Mouse (Mus musculus) hindbrain, embryonic 12.5 days (tissue): ENCODE data around the gene Rab4a. TPM values are rescaled to one million over a fixed set of nuclear protein-coding genes. Genes with fewer than 3 reads are reported as not detected.

Experiments
- ATAC-seq: fragments of 200-750 bp; cut with Nextera tagmentation; 2 replicates; pipeline ENCODE4 v1.8.0; 2017; ENCODE audit warnings: moderate TSS enrichment; ENCODE audit not compliant: low FRiP score
- H3K27ac ChIP-seq: fragments of 300-500 bp; sonication (generic); 2 replicates; pipeline ENCODE4 v1.5.1; 2016; ENCODE audit warnings: mild to moderate bottlenecking
- H3K27me3 ChIP-seq: fragments of 300-500 bp; sonication (generic); 2 replicates; pipeline ENCODE4 v1.6.1; 2016; ENCODE audit warnings: mild to moderate bottlenecking
- H3K36me3 ChIP-seq: fragments of 300-500 bp; sonication (generic); 2 replicates; pipeline ENCODE4 v1.6.1; 2016; ENCODE audit warnings: mild to moderate bottlenecking
- H3K4me1 ChIP-seq: fragments of 300-500 bp; sonication (generic); 2 replicates; pipeline ENCODE4 v1.6.1; 2016
- H3K4me2 ChIP-seq: fragments of 300-500 bp; sonication (generic); replicated peaks from 2 replicates; pipeline ENCODE4 v1.6.1; 2016; ENCODE audit warnings: mild to moderate bottlenecking
- H3K4me3 ChIP-seq: fragments of 300-500 bp; sonication (generic); 2 replicates; pipeline ENCODE4 v1.5.1; 2016; ENCODE audit warnings: mild to moderate bottlenecking
- H3K9ac ChIP-seq: fragments of 300-500 bp; sonication (generic); 2 replicates; pipeline ENCODE4 v1.6.1; 2016; ENCODE audit warnings: mild to moderate bottlenecking, moderate library complexity
- H3K9me3 ChIP-seq: fragments of 300-500 bp; sonication (generic); replicated peaks from 2 replicates; pipeline ENCODE4 v1.6.1; 2016; ENCODE audit warnings: mild to moderate bottlenecking
- WGBS: fragments of 180-500 bp; shearing (Covaris S2); methylation state at CpG from one replicate; pipeline ENCODE4 v1.1.7; 2016; 5-methylcytosine and 5-hydroxymethylcytosine counted together
- polyA plus RNA-seq: library from polyadenylated mRNA; unstranded; fragments of >200 nt; fragmentation: Nextera tagmentation; extraction: Ambion mirVana; gene quantifications from 2 replicates; pipeline ENCODE4 v1.2.1, GENCODE M21; 2016

Rab4a gene
- polyA plus RNA-seq, 1 experiment from 2014 or later: 61.0 TPM

- ATAC-seq: peak; percentile 88
- H3K27me3 ChIP-seq: 0 out of 2 replicates have a peak, but pooled peaks cover 4% of the 10 kb centered on the region
- H3K36me3 ChIP-seq: no peaks in the 10 kb centered on the region
- H3K4me3 ChIP-seq: no peak overlapping the region
- 29% methylated on average over 16 of the region's 16 CpGs for WGBS
- H3K9ac ChIP-seq: 0 out of 2 replicates have a peak overlapping the region, but pooled peaks have one; percentile 4
- H3K9me3 ChIP-seq: no peaks in the 10 kb centered on the region
- H3K4me2 ChIP-seq: no peak overlapping the region
- peaks cover 18% of the 10 kb centered on the region for H3K4me1 ChIP-seq
- peak overlapping the region; percentile 70 for H3K27ac ChIP-seq
These were observed 14.5 kb upstream of the Rab4a start for GRCm38 (mm10) chr8:123791101-123791844.

DNA sequence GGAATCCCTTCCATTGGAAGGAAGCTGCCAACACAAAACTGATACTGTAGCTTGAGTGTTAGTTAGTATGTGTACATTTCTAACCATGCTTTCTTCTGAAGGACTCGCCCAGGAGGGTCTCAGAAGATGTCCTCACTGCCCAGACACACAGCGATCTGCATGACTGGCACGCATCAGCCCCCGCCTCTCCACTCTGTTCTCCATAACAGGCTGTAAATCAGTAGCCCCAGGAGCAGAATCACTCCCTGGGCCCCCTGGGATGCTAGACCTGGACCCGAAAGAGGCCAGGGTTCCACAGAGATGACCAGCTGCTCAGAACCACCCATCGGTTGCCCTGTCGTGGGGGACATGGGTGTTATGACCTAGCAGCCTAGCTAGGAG lies 13.9 kb upstream of the Rab4a start:
- H3K27ac ChIP-seq: peak overlapping the region; percentile 70
- H3K4me3 ChIP-seq: no peak overlapping the region
- ATAC-seq: no peak

GRCm38 (mm10) chr8:123793900-123794299 lies 11.9 kb upstream of the Rab4a start:
- Histone ChIP-seq H3K4me2 (no peak overlapping the region), H3K27me3 (0 out of 2 replicates have a peak, but pooled peaks cover 4% of the 10 kb centered on the region), H3K9me3 (no peaks in the 10 kb centered on the region), H3K4me1 (peaks cover 18% of the 10 kb centered on the region), H3K27ac (no peak overlapping the region), H3K4me3 (no peak overlapping the region), H3K9ac (no peak overlapping the region), H3K36me3 (no peaks in the 10 kb centered on the region)
- WGBS: 58% methylated on average over 10 of the region's 10 CpGs
- ATAC-seq: no peak

More for the DNA sequence above, 13.9 kb upstream of the Rab4a start:
- 62% methylated on average over 7 of the region's 7 CpGs for WGBS
- Histone ChIP-seq H3K27me3 (0 out of 2 replicates have a peak, but pooled peaks cover 4% of the 10 kb centered on the region), H3K4me1 (peaks cover 18% of the 10 kb centered on the region), H3K36me3 (no peaks in the 10 kb centered on the region), H3K4me2 (no peak overlapping the region), H3K9me3 (no peaks in the 10 kb centered on the region), H3K9ac (0 out of 2 replicates have a peak overlapping the region, but pooled peaks have one; percentile 5)

GRCm38 (mm10) chr8:123794766-123795165 lies 11.0 kb upstream of the Rab4a start:
- H3K27me3 ChIP-seq: no peaks in the 10 kb centered on the region
- no peak overlapping the region for H3K27ac ChIP-seq
- peaks cover 18% of the 10 kb centered on the region for H3K4me1 ChIP-seq
- H3K4me3 ChIP-seq: no peak overlapping the region
- H3K4me2 ChIP-seq: no peak overlapping the region
- no peak for ATAC-seq
- no peaks in the 10 kb centered on the region for H3K9me3 ChIP-seq
- peak overlapping the region; percentile 24; the same call in 1 of the 2 replicates for H3K9ac ChIP-seq
- H3K36me3 ChIP-seq: no peaks in the 10 kb centered on the region
- 82% methylated on average over 4 of the region's 4 CpGs for WGBS

- no peak for ATAC-seq
- no peak overlapping the region for H3K4me3 ChIP-seq
- peaks cover 6% of the 10 kb centered on the region for H3K4me1 ChIP-seq
These were observed 9.0 kb upstream of the Rab4a start for GRCm38 (mm10) chr8:123796758-123797157.

GRCm38 (mm10) chr8:123797928-123798327 lies 7.9 kb upstream of the Rab4a start:
- Histone ChIP-seq H3K4me2 (no peak overlapping the region), H3K4me1 (no peaks in the 10 kb centered on the region), H3K36me3 (no peaks in the 10 kb centered on the region), H3K4me3 (no peak overlapping the region), H3K27ac (no peak overlapping the region), H3K9me3 (no peaks in the 10 kb centered on the region), H3K27me3 (no peaks in the 10 kb centered on the region), H3K9ac (no peak overlapping the region)
- 94% methylated on average over 15 of the region's 15 CpGs for WGBS
- no peak for ATAC-seq

More at GRCm38 (mm10) chr8:123796758-123797157, 9.0 kb upstream of the Rab4a start:
- Histone ChIP-seq H3K36me3 (no peaks in the 10 kb centered on the region), H3K9ac (no peak overlapping the region), H3K9me3 (no peaks in the 10 kb centered on the region), H3K4me2 (no peak overlapping the region), H3K27me3 (no peaks in the 10 kb centered on the region), H3K27ac (no peak overlapping the region)
- WGBS: 54% methylated on average over 4 of the region's 4 CpGs

DNA sequence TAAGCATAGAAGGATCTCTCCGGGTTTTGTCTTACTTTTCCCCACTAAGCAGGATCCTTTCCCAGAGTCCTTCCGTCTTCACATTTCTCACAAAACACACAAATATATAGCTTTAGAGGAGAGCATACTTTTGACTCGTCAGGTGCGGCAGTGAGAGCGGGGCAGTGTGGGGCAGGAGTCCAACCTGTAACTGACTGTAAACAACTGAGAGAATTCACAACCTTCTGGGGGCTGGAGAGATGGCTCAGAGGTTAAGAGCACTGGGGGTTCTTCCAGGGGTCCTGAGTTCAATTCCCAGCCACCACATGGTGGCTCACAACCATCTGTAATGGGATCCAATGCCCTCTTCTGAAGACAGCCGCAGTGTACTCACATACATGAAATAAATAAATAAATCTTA lies 6.4 kb upstream of the Rab4a start:
- Histone ChIP-seq H3K9ac (no peak overlapping the region), H3K9me3 (no peaks in the 10 kb centered on the region), H3K27me3 (no peaks in the 10 kb centered on the region), H3K4me3 (no peak overlapping the region), H3K4me1 (no peaks in the 10 kb centered on the region), H3K36me3 (no peaks in the 10 kb centered on the region), H3K27ac (no peak overlapping the region), H3K4me2 (no peak overlapping the region)
- 79% methylated on average over 6 of the region's 6 CpGs for WGBS
- ATAC-seq: no peak

GRCm38 (mm10) chr8:123799885-123800284 lies 5.9 kb upstream of the Rab4a start:
- Histone ChIP-seq H3K4me1 (no peaks in the 10 kb centered on the region), H3K4me2 (no peak overlapping the region), H3K4me3 (no peak overlapping the region), H3K9me3 (no peaks in the 10 kb centered on the region), H3K27ac (no peak overlapping the region), H3K27me3 (no peaks in the 10 kb centered on the region), H3K9ac (no peak overlapping the region), H3K36me3 (no peaks in the 10 kb centered on the region)
- 47% methylated on average over 3 of the region's 3 CpGs for WGBS
- ATAC-seq: no peak

DNA sequence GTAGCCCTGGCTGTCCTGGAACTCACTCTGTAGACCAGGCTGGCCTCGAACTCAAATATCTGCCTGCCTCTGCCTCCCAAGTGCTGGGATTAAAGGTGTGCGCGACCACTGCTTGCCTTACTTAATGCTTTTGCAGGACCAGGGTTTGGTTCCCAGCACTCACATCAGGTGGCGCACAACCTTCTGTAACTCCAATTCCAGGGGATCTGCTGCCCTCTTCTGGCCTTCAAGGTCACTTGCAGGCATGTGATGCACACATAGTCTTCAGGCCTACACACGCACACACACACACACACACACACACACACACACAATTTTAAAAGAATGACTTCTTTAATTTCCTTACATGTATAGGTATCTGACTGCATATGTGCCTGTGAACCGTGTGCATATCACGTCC lies 4.9 kb upstream of the Rab4a start:
- no peak overlapping the region for H3K4me3 ChIP-seq
- H3K9me3 ChIP-seq: no peaks in the 10 kb centered on the region
- ATAC-seq: no peak
- H3K9ac ChIP-seq: no peak overlapping the region
- H3K4me1 ChIP-seq: peaks cover 6% of the 10 kb centered on the region
- no peaks in the 10 kb centered on the region for H3K36me3 ChIP-seq
- no peak overlapping the region for H3K4me2 ChIP-seq
- no peaks in the 10 kb centered on the region for H3K27me3 ChIP-seq
- whole genome bisulfite sequencing: 93% methylated on average over 7 of the region's 7 CpGs
- H3K27ac ChIP-seq: no peak overlapping the region

DNA sequence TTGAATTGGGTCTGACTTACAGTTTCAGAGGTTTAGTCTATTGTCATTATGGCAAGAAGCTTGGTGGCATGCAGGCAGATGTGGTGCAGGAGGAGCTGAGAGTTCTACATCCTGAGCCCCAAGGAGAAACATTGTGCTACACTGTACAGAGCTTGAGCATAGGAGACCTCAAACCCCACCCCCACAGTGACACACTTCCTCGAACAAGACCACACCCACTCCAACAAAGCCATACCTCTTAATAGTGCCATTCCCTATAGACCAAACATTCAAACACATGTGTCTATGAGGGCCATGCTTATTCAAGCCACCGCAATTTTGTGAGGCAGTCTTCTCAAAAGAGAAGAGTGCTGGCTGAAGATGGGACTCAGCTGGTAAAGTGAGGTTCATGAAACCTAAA lies 4.2 kb upstream of the Rab4a start:
- H3K36me3 ChIP-seq: no peaks in the 10 kb centered on the region
- H3K4me3 ChIP-seq: no peak overlapping the region
- no peak overlapping the region for H3K27ac ChIP-seq
- 79% methylated on average over 2 of the region's 2 CpGs for WGBS
- H3K9ac ChIP-seq: no peak overlapping the region
- H3K27me3 ChIP-seq: no peaks in the 10 kb centered on the region
- no peak for ATAC-seq
- no peaks in the 10 kb centered on the region for H3K9me3 ChIP-seq
- H3K4me1 ChIP-seq: peaks cover 8% of the 10 kb centered on the region
- no peak overlapping the region for H3K4me2 ChIP-seq

- Histone ChIP-seq H3K9ac (no peak overlapping the region), H3K4me3 (no peak overlapping the region), H3K36me3 (no peaks in the 10 kb centered on the region), H3K27me3 (no peaks in the 10 kb centered on the region), H3K27ac (no peak overlapping the region), H3K9me3 (no peaks in the 10 kb centered on the region), H3K4me2 (no peak overlapping the region), H3K4me1 (peaks cover 23% of the 10 kb centered on the region)
- ATAC-seq: no peak
- WGBS: 82% methylated on average over 1 of the region's 1 CpGs
These were observed 2.1 kb upstream of the Rab4a start for GRCm38 (mm10) chr8:123803639-123804038.

- H3K9ac ChIP-seq: no peak overlapping the region
- H3K27me3 ChIP-seq: no peaks in the 10 kb centered on the region
- H3K4me2 ChIP-seq: no peak overlapping the region
- WGBS: 87% methylated on average over 7 of the region's 7 CpGs
- peaks cover 25% of the 10 kb centered on the region for H3K4me1 ChIP-seq
- H3K9me3 ChIP-seq: no peaks in the 10 kb centered on the region
- H3K36me3 ChIP-seq: no peaks in the 10 kb centered on the region
- H3K27ac ChIP-seq: no peak overlapping the region
- no peak for ATAC-seq
- no peak overlapping the region for H3K4me3 ChIP-seq
These were observed 1.2 kb upstream of the Rab4a start for GRCm38 (mm10) chr8:123804586-123804985.

DNA sequence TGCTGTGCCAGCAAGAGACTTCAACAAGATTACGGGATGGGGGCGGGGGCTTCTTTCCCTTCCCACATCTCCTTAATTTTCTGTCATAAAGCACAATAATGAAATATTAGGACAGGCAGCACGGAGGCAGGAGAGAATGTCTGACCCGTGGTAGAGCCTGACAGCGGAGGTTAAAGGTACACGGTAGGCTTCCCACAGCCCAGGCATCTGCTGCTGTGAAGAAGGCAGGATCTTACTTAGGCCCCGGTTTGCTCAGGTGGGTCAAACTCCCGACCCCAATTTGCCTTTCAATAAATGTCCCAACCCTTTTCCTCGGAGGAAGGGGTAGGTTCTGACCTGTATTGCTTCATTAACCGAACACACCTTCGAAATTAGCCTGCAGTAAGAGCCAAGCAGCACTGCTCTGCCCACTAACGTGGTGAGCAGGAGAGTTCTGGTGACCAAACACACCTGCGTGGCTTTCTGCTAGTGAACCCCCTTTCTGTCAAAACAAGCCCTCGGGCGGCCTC lies 522 bp upstream of the Rab4a start:
- Histone ChIP-seq H3K36me3 (no peaks in the 10 kb centered on the region), H3K4me2 (peak overlapping the region; percentile 80), H3K4me3 (peak overlapping the region; percentile 74), H3K4me1 (peaks cover 25% of the 10 kb centered on the region), H3K27ac (peak overlapping the region; percentile 85), H3K27me3 (no peaks in the 10 kb centered on the region), H3K9me3 (no peaks in the 10 kb centered on the region), H3K9ac (peak overlapping the region; percentile 86)
- 16% methylated on average over 15 of the region's 15 CpGs for WGBS
- ATAC-seq: peak; percentile 32; the same call in 1 of the 2 replicates
